Mouse (Mus musculus) adrenal gland, postnatal 25 days (tissue): ENCODE data around the gene Hgfac. TPM values are rescaled to one million over a fixed set of nuclear protein-coding genes. Genes with fewer than 3 reads are reported as not detected.

ENCODE experiments used
- microRNA-seq, 2 experiments: library from miRNA; unstranded; fragments of <30 nt; microRNA quantifications; one replicate each; pipeline ENCODE4 v1.2.0; 2021
- total RNA-seq: library from RNA; stranded (reverse); gene quantifications from 2 replicates; pipeline ENCODE4 v1.2.3, GENCODE M21; 2021

Hgfac gene
- total RNA-seq, 1 experiment from 2014 or later, result 3.4 TPM

Small RNAs within 50 kb of the gene (microRNA-seq; reads per million reads assigned to microRNA genes)
- 7.9 to 8.2 reads per million in 2 experiments for gene Mir3097

Other genes with a start within 250 kb of the Hgfac start
- 1.2 and 1.8 TPM in 2 replicates for gene Msantd1, start 133.5 kb upstream of the Hgfac start, total RNA-seq
- 33.3 and 42.1 TPM in 2 replicates for gene Rgs12, start 92.1 kb upstream of the Hgfac start, total RNA-seq
- 8.7 and 17.1 TPM in 2 replicates for gene Dok7, start 15.3 kb downstream of the Hgfac start, total RNA-seq
- gene Lrpap1, start 64.3 kb downstream of the Hgfac start, total RNA-seq, result 105 and 120 TPM in 2 replicates
- 0.82 TPM in 1 of 2 replicates, not detected in the other for gene Adra2c, start 236.8 kb downstream of the Hgfac start, total RNA-seq